Mouse (Mus musculus): Measurements from ENCODE around the gene Znrd1as. TPM values are rescaled to one million over a fixed set of nuclear protein-coding genes. Genes with fewer than 3 reads are reported as not detected.

Znrd1as gene
- 4.1 and 5.6 TPM in 2 replicates for polyA plus RNA-seq (2015; fragmentation: Nextera tagmentation; extraction: Ambion mirVana)

DNA sequence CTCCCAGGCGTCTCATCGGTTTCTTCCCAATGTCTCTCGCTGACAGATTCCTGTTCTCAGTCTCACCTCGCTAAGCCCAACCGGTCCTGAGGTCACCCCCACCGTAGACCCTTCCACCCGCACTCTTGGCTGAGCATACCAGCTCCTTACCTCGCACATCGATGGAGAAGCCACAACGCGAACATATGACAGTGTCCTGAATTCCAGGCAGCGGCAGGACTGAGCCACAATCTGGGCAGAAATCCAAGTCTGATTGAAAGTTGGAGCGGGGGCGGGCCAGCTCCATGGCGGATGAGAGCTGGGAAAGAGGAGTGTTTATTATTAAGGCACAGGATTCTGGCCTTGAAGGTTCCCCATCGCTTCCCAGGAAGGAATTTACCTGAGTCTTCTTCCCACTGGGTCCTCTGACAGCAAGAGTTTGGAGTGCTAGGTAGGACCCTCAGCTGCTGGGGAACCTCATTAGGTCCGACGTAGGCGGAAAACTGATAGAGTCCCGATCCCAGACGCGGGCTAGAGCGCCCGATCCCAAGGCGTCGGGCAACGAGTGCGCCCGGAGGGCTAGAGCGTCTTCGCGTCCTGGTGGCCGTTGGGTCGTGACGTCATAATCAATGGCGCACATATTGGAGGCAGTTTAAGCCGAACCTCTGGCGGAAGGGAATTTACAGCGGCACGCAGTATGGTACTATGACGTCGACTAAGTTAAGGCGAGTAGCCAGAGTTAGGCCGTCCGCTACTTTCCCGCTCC is at the start of gene Znrd1as, which contains the start of gene Znrd1:
Gene Znrd1as (plus strand): TSS at position 594 of the 745 bp plus-strand sequence.
Gene Znrd1 (minus strand): TSS at position 561 of the 745 bp plus-strand sequence.
- peak within 1 kb of the TSS; percentile 59 for H3K4me3 ChIP-seq (ENCODE audit: low read depth, low read length)
- under 1% methylated on average over 46 of the region's 46 CpGs for WGBS (ENCODE audit: insufficient replicate concordance)
- H3K27me3 ChIP-seq (ENCODE audit: insufficient read depth, low read length): no peaks in the 10 kb centered on the region
- peak within 1 kb of the TSS; percentile 76 for H3K27ac ChIP-seq (ENCODE audit: low read depth)
- no peak for TF ChIP-seq CTCF (IDR thresholded peaks at IDR 0.05; ENCODE audit: low read depth)
- peak; percentile 64 for TF ChIP-seq EP300 (IDR thresholded peaks at IDR 0.05; ENCODE audit: low read depth)
- H3K9ac ChIP-seq (replicated peaks): peak within 1 kb of the TSS; percentile 68
- H3K4me1 ChIP-seq (ENCODE audit: insufficient read depth): peaks cover 13% of the 10 kb centered on the region
- H3K9me3 ChIP-seq (ENCODE audit: low read length): no peaks in the 10 kb centered on the region
- DNase-seq: peak; percentile 94
- H3K4me2 ChIP-seq (ENCODE audit: low read depth, low read length): peak within 1 kb of the TSS; percentile 78
- H3K36me3 ChIP-seq (replicated peaks; ENCODE audit: insufficient read depth, low read length): 0 out of 2 replicates have a peak, but pooled peaks cover 7% of the 10 kb centered on the region
- ATAC-seq: peak; percentile 99

DNA sequence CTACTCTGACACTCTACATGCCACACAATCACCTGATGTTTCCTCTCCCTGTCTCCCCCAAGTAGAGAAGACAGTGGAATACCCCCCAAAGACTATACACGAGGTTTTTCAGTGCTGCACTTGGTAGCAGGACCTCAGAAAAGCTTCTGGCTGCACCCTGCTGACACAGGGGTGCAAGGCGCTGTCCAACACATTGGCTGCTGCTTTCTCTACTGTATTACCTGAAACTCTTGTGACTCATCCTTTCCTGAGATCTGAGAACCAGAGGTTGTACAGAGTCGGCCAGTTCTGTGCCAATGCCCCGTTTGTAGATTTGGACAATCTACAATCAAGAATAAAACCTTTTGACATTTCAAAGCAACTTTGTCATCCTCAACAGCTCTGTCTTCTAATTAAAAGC is 48.6 kb upstream of the Znrd1as start:
- Histone ChIP-seq H3K27ac (ENCODE audit: low read depth) (no peak overlapping the region), H3K9me3 (ENCODE audit: low read length) (no peaks in the 10 kb centered on the region), H3K4me1 (ENCODE audit: insufficient read depth) (no peaks in the 10 kb centered on the region), H3K9ac (replicated peaks) (no peak overlapping the region), H3K4me3 (ENCODE audit: low read depth, low read length) (no peak overlapping the region), H3K27me3 (ENCODE audit: insufficient read depth, low read length) (no peaks in the 10 kb centered on the region), H3K36me3 (replicated peaks; ENCODE audit: insufficient read depth, low read length) (no peaks in the 10 kb centered on the region), H3K4me2 (ENCODE audit: low read depth, low read length) (no peak overlapping the region)
- 38% methylated on average over 4 of the region's 4 CpGs for WGBS (ENCODE audit: insufficient replicate concordance)
- no peak for DNase-seq
- no peak for ATAC-seq
- no peak for TF ChIP-seq EP300 (IDR thresholded peaks at IDR 0.05; ENCODE audit: low read depth)
- no peak for TF ChIP-seq CTCF (IDR thresholded peaks at IDR 0.05; ENCODE audit: low read depth)

DNA sequence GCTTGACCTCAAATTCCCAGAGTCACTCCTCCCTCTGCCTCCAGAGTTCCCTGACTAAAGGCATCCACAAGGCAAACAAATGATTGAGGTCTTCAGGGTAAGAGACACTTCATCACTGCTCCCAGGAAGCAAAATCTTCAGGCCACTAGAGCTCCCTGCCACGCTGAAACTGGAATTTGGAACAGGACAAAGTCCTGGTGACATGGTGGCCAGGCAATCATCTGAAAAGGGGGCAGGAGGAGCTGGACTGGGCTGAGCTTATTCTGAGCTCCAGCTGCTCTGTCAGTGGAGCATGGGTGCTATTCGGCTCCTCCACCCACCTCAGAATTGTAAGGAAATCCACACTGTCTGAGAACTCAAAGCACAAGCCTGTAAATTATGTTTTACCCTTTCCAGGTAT is 46.4 kb upstream of the Znrd1as start:
- no peak overlapping the region for H3K27ac ChIP-seq (ENCODE audit: low read depth)
- no peaks in the 10 kb centered on the region for H3K4me1 ChIP-seq (ENCODE audit: insufficient read depth)
- 47% methylated on average over 2 of the region's 2 CpGs for WGBS (ENCODE audit: insufficient replicate concordance)
- H3K4me3 ChIP-seq (ENCODE audit: low read depth, low read length): no peak overlapping the region
- H3K36me3 ChIP-seq (replicated peaks; ENCODE audit: insufficient read depth, low read length): no peaks in the 10 kb centered on the region
- DNase-seq (no peak), ATAC-seq (no peak)
- H3K9me3 ChIP-seq (ENCODE audit: low read length): no peaks in the 10 kb centered on the region
- no peak overlapping the region for H3K4me2 ChIP-seq (ENCODE audit: low read depth, low read length)
- no peak overlapping the region for H3K9ac ChIP-seq (replicated peaks)
- H3K27me3 ChIP-seq (ENCODE audit: insufficient read depth, low read length): 0 out of 2 replicates have a peak, but pooled peaks cover 4% of the 10 kb centered on the region
- no peak for TF ChIP-seq CTCF (IDR thresholded peaks at IDR 0.05; ENCODE audit: low read depth)
- TF ChIP-seq EP300 (IDR thresholded peaks at IDR 0.05; ENCODE audit: low read depth): no peak

DNA sequence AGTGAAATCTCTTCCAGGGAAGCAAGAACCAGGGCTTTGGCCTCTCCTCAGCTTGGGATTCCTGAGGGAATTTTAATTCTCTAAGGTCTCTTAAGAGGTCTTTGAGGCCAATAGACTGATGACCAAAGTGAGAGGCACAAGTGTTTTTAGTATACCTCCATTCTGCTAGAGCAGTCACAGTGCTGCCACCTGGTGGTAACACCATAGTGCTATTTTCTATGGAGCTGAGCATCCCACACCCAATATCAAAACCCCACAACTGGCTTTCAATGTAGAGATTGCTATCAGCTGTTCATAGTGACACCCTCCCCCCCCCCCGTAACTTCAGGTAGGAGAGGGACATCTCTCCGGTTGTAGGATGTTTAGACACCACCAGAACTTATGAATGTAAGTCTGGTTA is 44.3 kb upstream of the Znrd1as start:
- WGBS (ENCODE audit: insufficient replicate concordance): 8% methylated on average over 2 of the region's 2 CpGs
- Histone ChIP-seq H3K27me3 (ENCODE audit: insufficient read depth, low read length) (0 out of 2 replicates have a peak, but pooled peaks cover 4% of the 10 kb centered on the region), H3K4me3 (ENCODE audit: low read depth, low read length) (no peak overlapping the region), H3K9me3 (ENCODE audit: low read length) (no peaks in the 10 kb centered on the region), H3K9ac (replicated peaks) (no peak overlapping the region), H3K4me2 (ENCODE audit: low read depth, low read length) (no peak overlapping the region), H3K36me3 (replicated peaks; ENCODE audit: insufficient read depth, low read length) (no peaks in the 10 kb centered on the region), H3K27ac (ENCODE audit: low read depth) (no peak overlapping the region), H3K4me1 (ENCODE audit: insufficient read depth) (no peaks in the 10 kb centered on the region)
- ATAC-seq (no peak), DNase-seq (peak; percentile 81)
- peak; percentile 84 for TF ChIP-seq CTCF (IDR thresholded peaks at IDR 0.05; ENCODE audit: low read depth)
- TF ChIP-seq EP300 (IDR thresholded peaks at IDR 0.05; ENCODE audit: low read depth): no peak

DNA sequence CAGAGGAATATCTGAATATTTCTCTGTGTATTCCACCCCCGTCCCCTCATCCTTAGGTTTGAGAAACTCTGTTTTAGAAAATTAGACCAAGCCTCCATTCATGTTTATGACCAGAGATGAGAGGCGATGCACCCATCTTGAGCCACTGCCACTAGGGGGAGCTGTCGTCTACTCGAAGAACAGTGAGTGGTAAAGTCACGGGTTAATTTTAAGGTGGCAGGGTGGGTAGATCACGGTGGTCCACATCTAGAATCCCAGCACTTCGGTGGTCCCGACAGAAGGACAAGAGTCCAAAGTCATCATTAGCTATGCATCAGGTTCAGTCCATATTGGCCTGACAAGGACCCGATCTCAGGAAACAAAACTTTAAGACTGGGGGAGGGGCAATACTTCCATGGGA is 43.3 kb upstream of the Znrd1as start:
- H3K36me3 ChIP-seq (replicated peaks; ENCODE audit: insufficient read depth, low read length): no peaks in the 10 kb centered on the region
- no peak overlapping the region for H3K27ac ChIP-seq (ENCODE audit: low read depth)
- H3K4me1 ChIP-seq (ENCODE audit: insufficient read depth): no peaks in the 10 kb centered on the region
- H3K4me3 ChIP-seq (ENCODE audit: low read depth, low read length): no peak overlapping the region
- WGBS (ENCODE audit: insufficient replicate concordance): 9% methylated on average over 9 of the region's 9 CpGs
- TF ChIP-seq CTCF (IDR thresholded peaks at IDR 0.05; ENCODE audit: low read depth): peak; percentile 88
- no peak for TF ChIP-seq EP300 (IDR thresholded peaks at IDR 0.05; ENCODE audit: low read depth)
- ATAC-seq (no peak), DNase-seq (peak; percentile 72)
- no peak overlapping the region for H3K4me2 ChIP-seq (ENCODE audit: low read depth, low read length)
- H3K27me3 ChIP-seq (ENCODE audit: insufficient read depth, low read length): 0 out of 2 replicates have a peak, but pooled peaks cover 4% of the 10 kb centered on the region
- no peak overlapping the region for H3K9ac ChIP-seq (replicated peaks)
- H3K9me3 ChIP-seq (ENCODE audit: low read length): no peaks in the 10 kb centered on the region

DNA sequence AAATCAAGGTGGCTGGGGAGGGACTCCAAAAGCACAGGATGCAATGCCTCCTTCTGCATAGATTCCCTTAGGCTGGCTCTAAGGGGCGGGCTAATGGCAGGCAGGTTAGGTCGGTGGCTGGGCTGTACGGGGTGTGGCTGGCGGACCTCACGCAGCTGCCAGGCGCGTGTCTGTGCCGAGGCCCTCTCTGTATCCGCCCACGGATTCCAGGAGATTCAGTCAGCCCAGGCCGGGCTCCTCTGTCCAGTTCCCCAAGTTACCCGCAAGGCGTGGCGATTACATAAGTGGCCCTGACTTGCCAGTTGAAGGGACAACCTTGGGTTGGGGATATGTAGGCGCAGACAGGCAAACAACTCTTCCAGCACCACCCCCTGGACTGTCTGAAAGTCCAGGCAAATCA is 38.2 kb upstream of the Znrd1as start:
- DNase-seq: no peak

More for the DNA sequence above, 38.2 kb upstream of the Znrd1as start:
- Histone ChIP-seq H3K27me3 (ENCODE audit: insufficient read depth, low read length) (0 out of 2 replicates have a peak, but pooled peaks cover 3% of the 10 kb centered on the region), H3K9ac (replicated peaks) (no peak overlapping the region), H3K27ac (ENCODE audit: low read depth) (no peak overlapping the region), H3K4me3 (ENCODE audit: low read depth, low read length) (no peak overlapping the region), H3K36me3 (replicated peaks; ENCODE audit: insufficient read depth, low read length) (no peaks in the 10 kb centered on the region), H3K9me3 (ENCODE audit: low read length) (no peaks in the 10 kb centered on the region), H3K4me2 (ENCODE audit: low read depth, low read length) (no peak overlapping the region), H3K4me1 (ENCODE audit: insufficient read depth) (no peaks in the 10 kb centered on the region)
- TF ChIP-seq CTCF (IDR thresholded peaks at IDR 0.05; ENCODE audit: low read depth) (no peak), EP300 (IDR thresholded peaks at IDR 0.05; ENCODE audit: low read depth) (no peak)
- ATAC-seq: no peak
- 47% methylated on average over 15 of the region's 15 CpGs for WGBS (ENCODE audit: insufficient replicate concordance)
